In the genomic region with DNA sequence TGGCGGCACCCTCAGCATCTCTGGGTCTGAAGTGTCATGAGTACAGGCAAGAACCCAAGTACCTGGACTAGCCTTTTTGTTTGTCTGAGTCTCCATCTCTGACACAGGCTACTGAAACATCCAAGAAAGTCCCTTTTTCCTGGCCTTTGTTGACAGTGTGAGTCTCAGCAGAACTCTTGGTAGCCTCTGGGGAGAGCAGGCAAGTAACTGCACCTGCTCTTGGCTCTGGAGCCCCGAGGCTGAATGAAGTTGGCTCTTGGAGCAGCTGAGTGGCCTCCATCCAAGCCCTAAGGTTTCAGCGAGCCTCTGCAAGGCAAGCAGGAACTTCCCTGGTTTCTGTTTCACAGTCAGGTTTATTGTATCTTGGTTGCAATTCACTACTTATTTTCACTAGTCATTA, we compare ENCODE assay signal across 24 mouse cellular contexts. TPM values are rescaled to one million over a fixed set of nuclear protein-coding genes. Genes with fewer than 3 reads are reported as not detected.
DNase-seq lines count a peak whose midpoint lies in the region; ATAC-seq and TF ChIP-seq lines count a peak whose summit lies in the region.
"Had no signal": no experiment of that assay in that cellular context is flagged by ENCODE, and none has a peak within 500 bp of the region (broad histone marks: within the 10 kb centered on the region; RNA-seq: fewer than 3 reads in every experiment).

No protein-coding gene starts in this region.

- TF ChIP-seq POLR2A in cerebellum, adult 2 months (IDR thresholded peaks at IDR 0.05; ENCODE audit: borderline replicate concordance, insufficient read depth, low read length): no peak

- no peaks in the 10 kb centered on the region for H3K36me3 ChIP-seq in forebrain, embryonic 10.5 days (replicated peaks)
- H3K36me3 ChIP-seq in forebrain, embryonic 16.5 days (ENCODE audit: control insufficient read depth, insufficient read depth): no peaks in the 10 kb centered on the region
- H3K36me3 ChIP-seq in kidney, embryonic 14.5 days (ENCODE audit: control insufficient read depth, insufficient read depth, low read length): no peaks in the 10 kb centered on the region
- H3K36me3 ChIP-seq: embryonic facial prominence, embryonic 13.5 days; limb, embryonic 10.5 days had no signal

- H3K4me1 ChIP-seq in forebrain, embryonic 10.5 days: peaks cover 40% of the 10 kb centered on the region
- H3K4me1 ChIP-seq in forebrain, embryonic 16.5 days (replicated peaks; ENCODE audit: control insufficient read depth, insufficient read depth, low read length): peaks cover 24% of the 10 kb centered on the region
- H3K4me1 ChIP-seq in cerebellum, adult 2 months (ENCODE audit: control insufficient read depth, insufficient read depth, low read length): peaks cover 4% of the 10 kb centered on the region; the same call in 1 of the 2 replicates
- H3K4me1 ChIP-seq in kidney, embryonic 14.5 days (ENCODE audit: control insufficient read depth, insufficient read depth, low read length): no peaks in the 10 kb centered on the region

- no peak for ATAC-seq in forebrain, embryonic 16.5 days
- no peak for ATAC-seq in kidney, embryonic 14.5 days (ENCODE audit: low FRiP score, low TSS enrichment)
- ATAC-seq: activated CD4-positive, CD25-positive, alpha-beta regulatory T cell, adult 4 months; CD4-positive, CD25-positive, alpha-beta regulatory T cell, adult 4 months; liver, postnatal 0 days had no signal

- 75% methylated on average over 3 of the region's 3 CpGs for whole genome bisulfite sequencing in forebrain, embryonic 10.5 days
- 42% methylated on average over 3 of the region's 3 CpGs for WGBS in forebrain, embryonic 16.5 days
- WGBS in cerebellum, adult 2 months: 32% methylated on average over 3 of the region's 3 CpGs
- 70% methylated on average over 3 of the region's 3 CpGs for WGBS in kidney, embryonic 14.5 days

- intact Hi-C loops in left cerebral cortex, postnatal 4 days (cut with DNase I): no loop called here

- H3K4me2 ChIP-seq in forebrain, embryonic 16.5 days (ENCODE audit: low read length): no peak overlapping the region
- no peak overlapping the region for H3K4me2 ChIP-seq in kidney, embryonic 14.5 days (replicated peaks; ENCODE audit: low read depth, low read length)
- H3K4me2 ChIP-seq: embryonic facial prominence, embryonic 13.5 days had no signal

- H3K9me3 ChIP-seq in forebrain, embryonic 10.5 days: no peaks in the 10 kb centered on the region
- no peaks in the 10 kb centered on the region for H3K9me3 ChIP-seq in forebrain, embryonic 16.5 days (ENCODE audit: control insufficient read depth, low read length)
- no peaks in the 10 kb centered on the region for H3K9me3 ChIP-seq in kidney, embryonic 14.5 days (ENCODE audit: control insufficient read depth, low read length)
- H3K9me3 ChIP-seq: embryonic facial prominence, embryonic 13.5 days; limb, embryonic 10.5 days had no signal

- TF ChIP-seq CTCF in cerebellum, adult 2 months (IDR thresholded peaks at IDR 0.05; ENCODE audit: borderline replicate concordance, insufficient read depth, low read depth, low read length): no peak

- no peak for DNase-seq in forebrain, embryonic 10.5 days (ENCODE audit: extremely low spot score, low spot score)
- DNase-seq in left cerebral cortex, postnatal 4 days: peak; percentile 66
- DNase-seq in left cerebral cortex, adult 18-20 months (ENCODE audit: low spot score in 2 of 2): no peak
- peak; percentile 69 to 76 for DNase-seq in cerebellum, adult 2 months
- peak; percentile 61 to 65 for DNase-seq in cerebellum, postnatal 36 days
- DNase-seq in right cerebral cortex, postnatal 10 days (ENCODE audit: low spot score in 2 of 2): no peak
- DNase-seq: adrenal gland, postnatal 10 days; forebrain, postnatal 0 days; heart, adult 18-20 months; heart, postnatal 4 days; kidney, adult 8-10 months; kidney, postnatal 36 days; liver, postnatal 0 days; lung, postnatal 36 days; thymus, postnatal 4 days had no signal

- no peak overlapping the region for H3K4me3 ChIP-seq in forebrain, embryonic 10.5 days
- H3K4me3 ChIP-seq in forebrain, embryonic 16.5 days (replicated peaks; ENCODE audit: low read length): no peak overlapping the region
- no peak overlapping the region for H3K4me3 ChIP-seq in cerebellum, adult 2 months (replicated peaks; ENCODE audit: insufficient read depth, low read depth, low read length)
- no peak overlapping the region for H3K4me3 ChIP-seq in kidney, embryonic 14.5 days (ENCODE audit: low read length)
- H3K4me3 ChIP-seq: embryonic facial prominence, embryonic 13.5 days; left cerebral cortex, adult 2 months; limb, embryonic 10.5 days had no signal

- no peaks in the 10 kb centered on the region; the same call in 1 of the 2 replicates for H3K27me3 ChIP-seq in forebrain, embryonic 10.5 days (ENCODE audit: poor library complexity, severe bottlenecking)
- no peaks in the 10 kb centered on the region for H3K27me3 ChIP-seq in forebrain, embryonic 16.5 days (replicated peaks; ENCODE audit: control insufficient read depth, insufficient read depth, low read length)
- H3K27me3 ChIP-seq in cerebellum, adult 2 months (ENCODE audit: control insufficient read depth, insufficient read depth, low read length): no peaks in the 10 kb centered on the region
- no peaks in the 10 kb centered on the region for H3K27me3 ChIP-seq in kidney, embryonic 14.5 days (ENCODE audit: control insufficient read depth, insufficient read depth, low read length)
- H3K27me3 ChIP-seq: embryonic facial prominence, embryonic 13.5 days had no signal

- no peak overlapping the region for H3K9ac ChIP-seq in forebrain, embryonic 16.5 days (replicated peaks; ENCODE audit: low read depth, low read length)
- H3K9ac ChIP-seq in kidney, embryonic 14.5 days (ENCODE audit: low read depth, low read length): no peak overlapping the region
- H3K9ac ChIP-seq: embryonic facial prominence, embryonic 13.5 days; forebrain, postnatal 0 days; liver, postnatal 0 days had no signal

- peak overlapping the region; percentile 9; the same call in 1 of the 2 replicates for H3K27ac ChIP-seq in forebrain, embryonic 10.5 days
- H3K27ac ChIP-seq in forebrain, embryonic 16.5 days (ENCODE audit: low read length): no peak overlapping the region
- no peak overlapping the region for H3K27ac ChIP-seq in cerebellum, adult 2 months (ENCODE audit: insufficient read depth, low read length)
- H3K27ac ChIP-seq in kidney, embryonic 14.5 days (ENCODE audit: low read depth, low read length): no peak overlapping the region
- H3K27ac ChIP-seq: embryonic facial prominence, embryonic 13.5 days; left cerebral cortex, adult 2 months had no signal

RNA-seq across cellular contexts. Expression of a gene that starts 46.7 kb away (rescaled TPM):
- 403 and 460 TPM in 2 replicates for polyA plus RNA-seq in forebrain, embryonic 10.5 days (2016; fragmentation: Nextera tagmentation; extraction: Ambion mirVana)
- polyA plus RNA-seq in forebrain, embryonic 16.5 days (2015; fragmentation: Nextera tagmentation; extraction: Ambion mirVana): 1,972 and 2,055 TPM in 2 replicates
- total RNA-seq in left cerebral cortex, postnatal 4 days (2021): 1,000 to 10,000 TPM; 1,564 to 1,697 TPM
- 100 to 1,000 TPM; 597 to 612 TPM for total RNA-seq in left cerebral cortex, adult 18-20 months (2021)
- polyA plus RNA-seq in cerebellum, adult 2 months (2012; rRNA removed): 155 and 166 TPM in 2 replicates
- 44.2 and 55.1 TPM in 2 replicates for polyA plus RNA-seq in kidney, embryonic 14.5 days (2014; fragmentation: Nextera tagmentation; extraction: Ambion mirVana)
- total RNA-seq: common myeloid progenitor, adult 5-6 weeks; megakaryocyte-erythroid progenitor cell, adult 5-6 weeks had no signal

Comparison
In these comparisons a context has a peak if more than half of its experiments do, and no peak if none do; other contexts are left out.
1. DNase-seq: peak in left cerebral cortex, postnatal 4 days (single experiment), cerebellum, adult 2 months (2 of 2) and cerebellum, postnatal 36 days (2 of 2); none in forebrain, embryonic 10.5 days (single experiment), left cerebral cortex, adult 18-20 months (0 of 2) and right cerebral cortex, postnatal 10 days (0 of 2).